In genomic region chr7:35371096-35371495, GRCm38 (mm10) we compare ENCODE assay signal across 16 mouse cellular contexts. TPM values are rescaled to one million over a fixed set of nuclear protein-coding genes. Genes with fewer than 3 reads are reported as not detected.
DNase-seq lines count a peak whose midpoint lies in the region; ATAC-seq and TF ChIP-seq lines count a peak whose summit lies in the region.
"Had no signal": no experiment of that assay in that cellular context is flagged by ENCODE, and none has a peak within 500 bp of the region (broad histone marks: within the 10 kb centered on the region; RNA-seq: fewer than 3 reads in every experiment).

No protein-coding gene starts in this region.

- H3K4me2 ChIP-seq in kidney, postnatal 0 days (ENCODE audit: low read length), result no peak overlapping the region
- H3K4me2 ChIP-seq in intestine, embryonic 14.5 days (ENCODE audit: low read length), result no peak overlapping the region
- H3K4me2 ChIP-seq in stomach, embryonic 14.5 days (replicated peaks; ENCODE audit: low read depth, low read length), result no peak overlapping the region
- H3K4me2 ChIP-seq: heart, embryonic 15.5 days had no signal

- H3K4me1 ChIP-seq in kidney, postnatal 0 days (replicated peaks; ENCODE audit: insufficient read depth, low read length), result peaks cover 16% of the 10 kb centered on the region; the same call in 1 of the 2 replicates
- peaks cover 14% of the 10 kb centered on the region; the same call in 1 of the 2 replicates for H3K4me1 ChIP-seq in embryonic facial prominence, embryonic 10.5 days
- no peaks in the 10 kb centered on the region for H3K4me1 ChIP-seq in intestine, embryonic 14.5 days (replicated peaks; ENCODE audit: control insufficient read depth, insufficient read depth, low read length)
- H3K4me1 ChIP-seq in stomach, embryonic 14.5 days (ENCODE audit: control insufficient read depth, insufficient read depth, low read length), result no peaks in the 10 kb centered on the region; the same call in 1 of the 2 replicates

- WGBS in kidney, postnatal 0 days, result 39% methylated on average over 14 of the region's 14 CpGs
- 37% methylated on average over 14 of the region's 14 CpGs for WGBS in embryonic facial prominence, embryonic 10.5 days
- WGBS in intestine, embryonic 14.5 days, result 70% methylated on average over 14 of the region's 14 CpGs
- WGBS in stomach, embryonic 14.5 days, result 64% methylated on average over 14 of the region's 14 CpGs

- no peaks in the 10 kb centered on the region for H3K9me3 ChIP-seq in kidney, postnatal 0 days (replicated peaks; ENCODE audit: low read length)
- H3K9me3 ChIP-seq in embryonic facial prominence, embryonic 10.5 days, result peaks cover 4% of the 10 kb centered on the region; the same call in 1 of the 2 replicates
- H3K9me3 ChIP-seq in intestine, embryonic 14.5 days (ENCODE audit: control insufficient read depth, low read length), result no peaks in the 10 kb centered on the region
- H3K9me3 ChIP-seq in stomach, embryonic 14.5 days (ENCODE audit: control insufficient read depth, low read depth, low read length), result no peaks in the 10 kb centered on the region

- H3K9ac ChIP-seq in kidney, postnatal 0 days (ENCODE audit: low read depth, low read length), result no peak overlapping the region
- no peak overlapping the region for H3K9ac ChIP-seq in intestine, embryonic 14.5 days (ENCODE audit: low read length)
- H3K9ac ChIP-seq in stomach, embryonic 14.5 days (replicated peaks; ENCODE audit: low read depth, low read length), result no peak overlapping the region
- H3K9ac ChIP-seq: heart, embryonic 15.5 days had no signal

- peak overlapping the region; percentile 58 for H3K27ac ChIP-seq in kidney, postnatal 0 days
- 0 out of 2 replicates have a peak overlapping the region, but pooled peaks have one; percentile 65 for H3K27ac ChIP-seq in embryonic facial prominence, embryonic 10.5 days (replicated peaks)
- peak overlapping the region; percentile 86; the same call in 1 of the 2 replicates for H3K27ac ChIP-seq in intestine, embryonic 14.5 days (ENCODE audit: low read depth)
- peak overlapping the region; percentile 39; the same call in 1 of the 2 replicates for H3K27ac ChIP-seq in stomach, embryonic 14.5 days (ENCODE audit: low read length)
- H3K27ac ChIP-seq: heart, embryonic 15.5 days had no signal

- H3K4me3 ChIP-seq in kidney, postnatal 0 days (replicated peaks; ENCODE audit: low read depth, low read length), result no peak overlapping the region
- H3K4me3 ChIP-seq in embryonic facial prominence, embryonic 10.5 days, result no peak overlapping the region
- no peak overlapping the region for H3K4me3 ChIP-seq in intestine, embryonic 14.5 days (ENCODE audit: low read depth, low read length)
- no peak overlapping the region for H3K4me3 ChIP-seq in stomach, embryonic 14.5 days (ENCODE audit: low read depth, low read length)
- H3K4me3 ChIP-seq: erythroblast, embryonic 14.5 days; heart, embryonic 15.5 days had no signal

- TF ChIP-seq CTCF in kidney, postnatal 0 days (IDR thresholded peaks at IDR 0.05; ENCODE audit: low read depth), result no peak

- peak; percentile 53 for DNase-seq in kidney, postnatal 0 days (ENCODE audit: low spot score)
- no peak for DNase-seq in kidney, postnatal 14 days
- DNase-seq in embryonic facial prominence, embryonic 10.5 days (ENCODE audit: low spot score), result no peak
- no peak for DNase-seq in intestine, embryonic 14.5 days (ENCODE audit: low spot score)
- DNase-seq in lung, postnatal 4 days, result no peak
- no peak for DNase-seq in left cerebral cortex, adult 9 months (ENCODE audit: low spot score in 2 of 2)
- DNase-seq: cerebellum, postnatal 25 days; gastrocnemius, postnatal 14 days; kidney, adult 2 months; layer of hippocampus, postnatal 36 days; right cerebral cortex, adult 18-20 months; thymus, postnatal 4 days had no signal

- no peak for ATAC-seq in kidney, postnatal 0 days (replicated peaks; ENCODE audit: low FRiP score, low read depth)
- no peak for ATAC-seq in intestine, embryonic 14.5 days (replicated peaks; ENCODE audit: low FRiP score, low TSS enrichment, low read depth)
- no peak for ATAC-seq in stomach, embryonic 14.5 days (ENCODE audit: insufficient number of reproducible peaks, insufficient read depth, low FRiP score, low read depth)
- ATAC-seq: CD4-positive, CD25-positive, alpha-beta regulatory T cell, adult 4 months had no signal

- H3K36me3 ChIP-seq in kidney, postnatal 0 days (ENCODE audit: insufficient read depth, low read length), result 0 out of 2 replicates have a peak, but pooled peaks cover 2% of the 10 kb centered on the region
- peaks cover 10% of the 10 kb centered on the region; the same call in 1 of the 2 replicates for H3K36me3 ChIP-seq in embryonic facial prominence, embryonic 10.5 days (replicated peaks)
- peaks cover 8% of the 10 kb centered on the region; the same call in 1 of the 2 replicates for H3K36me3 ChIP-seq in intestine, embryonic 14.5 days (ENCODE audit: control insufficient read depth, insufficient read depth, low read length)
- no peaks in the 10 kb centered on the region for H3K36me3 ChIP-seq in stomach, embryonic 14.5 days (ENCODE audit: control insufficient read depth, insufficient read depth, low read length)
- H3K36me3 ChIP-seq: heart, embryonic 15.5 days had no signal

- no peaks in the 10 kb centered on the region for H3K27me3 ChIP-seq in kidney, postnatal 0 days (ENCODE audit: insufficient read depth, low read length)
- no peaks in the 10 kb centered on the region for H3K27me3 ChIP-seq in embryonic facial prominence, embryonic 10.5 days (replicated peaks; ENCODE audit: low read depth, poor library complexity, severe bottlenecking)
- no peaks in the 10 kb centered on the region for H3K27me3 ChIP-seq in intestine, embryonic 14.5 days (replicated peaks; ENCODE audit: control insufficient read depth, insufficient read depth, low read length)
- no peaks in the 10 kb centered on the region for H3K27me3 ChIP-seq in stomach, embryonic 14.5 days (ENCODE audit: control insufficient read depth, insufficient read depth, low read length)
- H3K27me3 ChIP-seq: heart, embryonic 15.5 days had no signal

RNA-seq across cellular contexts. Expression of gene Faap24, which starts 25.5 kb away (rescaled TPM):
- polyA plus RNA-seq in kidney, postnatal 0 days (2015; fragmentation: Nextera tagmentation; extraction: Ambion mirVana), result 14.3 and 15.4 TPM in 2 replicates
- polyA plus RNA-seq in embryonic facial prominence, embryonic 10.5 days (2016; fragmentation: Nextera tagmentation; extraction: Ambion mirVana), result 17.6 and 20.5 TPM in 2 replicates
- polyA plus RNA-seq in intestine, embryonic 14.5 days (2014; fragmentation: Nextera tagmentation; extraction: Ambion mirVana), result 18.1 and 21.3 TPM in 2 replicates
- polyA plus RNA-seq in stomach, embryonic 14.5 days (2014; fragmentation: Nextera tagmentation; extraction: Ambion mirVana), result 14.4 and 16.4 TPM in 2 replicates

RNA-seq across cellular contexts. Expression of gene Cep89, which starts 25.7 kb away (rescaled TPM):
- 32.2 and 34.1 TPM in 2 replicates for polyA plus RNA-seq in kidney, postnatal 0 days (2015; fragmentation: Nextera tagmentation; extraction: Ambion mirVana)
- polyA plus RNA-seq in embryonic facial prominence, embryonic 10.5 days (2016; fragmentation: Nextera tagmentation; extraction: Ambion mirVana), result 59.0 and 63.3 TPM in 2 replicates
- 42.4 and 45.5 TPM in 2 replicates for polyA plus RNA-seq in intestine, embryonic 14.5 days (2014; fragmentation: Nextera tagmentation; extraction: Ambion mirVana)
- 39.6 and 46.6 TPM in 2 replicates for polyA plus RNA-seq in stomach, embryonic 14.5 days (2014; fragmentation: Nextera tagmentation; extraction: Ambion mirVana)

RNA-seq across cellular contexts. Expression of gene Rhpn2, which starts 37.1 kb away (rescaled TPM):
- polyA plus RNA-seq in kidney, postnatal 0 days (2015; fragmentation: Nextera tagmentation; extraction: Ambion mirVana), result 14.6 and 15.1 TPM in 2 replicates
- 5.2 and 5.5 TPM in 2 replicates for polyA plus RNA-seq in embryonic facial prominence, embryonic 10.5 days (2016; fragmentation: Nextera tagmentation; extraction: Ambion mirVana)
- polyA plus RNA-seq in intestine, embryonic 14.5 days (2014; fragmentation: Nextera tagmentation; extraction: Ambion mirVana), result 48.6 and 48.7 TPM in 2 replicates
- polyA plus RNA-seq in stomach, embryonic 14.5 days (2014; fragmentation: Nextera tagmentation; extraction: Ambion mirVana), result 24.1 and 24.9 TPM in 2 replicates

RNA-seq across cellular contexts. Expression of gene Gpatch1, which starts 52.9 kb away (rescaled TPM):
- polyA plus RNA-seq in kidney, postnatal 0 days (2015; fragmentation: Nextera tagmentation; extraction: Ambion mirVana), result 17.0 and 17.6 TPM in 2 replicates
- polyA plus RNA-seq in embryonic facial prominence, embryonic 10.5 days (2016; fragmentation: Nextera tagmentation; extraction: Ambion mirVana), result 17.9 and 18.7 TPM in 2 replicates
- polyA plus RNA-seq in intestine, embryonic 14.5 days (2014; fragmentation: Nextera tagmentation; extraction: Ambion mirVana), result 16.9 and 18.3 TPM in 2 replicates
- polyA plus RNA-seq in stomach, embryonic 14.5 days (2014; fragmentation: Nextera tagmentation; extraction: Ambion mirVana), result 17.3 TPM in 2 replicates
